Mouse (Mus musculus) forebrain, embryonic 16.5 days (tissue): ENCODE results near the gene C130050O18Rik. TPM values are rescaled to one million over a fixed set of nuclear protein-coding genes. Genes with fewer than 3 reads are reported as not detected.

Experiments used
- ATAC-seq: fragments of 200-750 bp; cut with Nextera tagmentation; 2 replicates; pipeline ENCODE4 v1.8.0; 2017; ENCODE audit warnings: mild to moderate bottlenecking, moderate library complexity
- H3K27ac ChIP-seq: fragments of 300-500 bp; sonication (generic); 2 replicates; pipeline ENCODE4 v1.5.1; 2014; ENCODE audit warnings: low read length, control low read depth
- H3K27me3 ChIP-seq: fragments of 300-500 bp; sonication (generic); replicated peaks from 2 replicates; pipeline ENCODE4 v1.6.1; 2014; ENCODE audit warnings: low read length; ENCODE audit not compliant: control insufficient read depth, insufficient read depth
- H3K36me3 ChIP-seq: fragments of 300-500 bp; sonication (generic); 2 replicates; pipeline ENCODE4 v1.6.1; 2014; ENCODE audit not compliant: control insufficient read depth, insufficient read depth
- H3K4me1 ChIP-seq: fragments of 300-500 bp; sonication (generic); replicated peaks from 2 replicates; pipeline ENCODE4 v1.6.1; 2014; ENCODE audit warnings: low read length; ENCODE audit not compliant: control insufficient read depth, insufficient read depth
- H3K4me2 ChIP-seq: fragments of 300-500 bp; sonication (generic); 2 replicates; pipeline ENCODE4 v1.6.1; 2014; ENCODE audit warnings: mild to moderate bottlenecking, low read length, control low read depth
- H3K4me3 ChIP-seq: fragments of 300-500 bp; sonication (generic); replicated peaks from 2 replicates; pipeline ENCODE4 v1.5.1; 2014; ENCODE audit warnings: mild to moderate bottlenecking, low read length, control low read depth
- H3K9ac ChIP-seq: fragments of 300-500 bp; sonication (generic); replicated peaks from 2 replicates; pipeline ENCODE4 v1.6.1; 2014; ENCODE audit warnings: low read depth, low read length, control low read depth
- H3K9me3 ChIP-seq: fragments of 300-500 bp; sonication (generic); 2 replicates; pipeline ENCODE4 v1.6.1; 2016; ENCODE audit warnings: low read length; ENCODE audit not compliant: control insufficient read depth
- WGBS: fragments of 180-500 bp; shearing (Covaris S2); extraction: QIAGEN DNeasy Blood & Tissue Kit; methylation state at CpG from one replicate; pipeline ENCODE4 v1.1.7; 2014; 5-methylcytosine and 5-hydroxymethylcytosine counted together
- polyA plus RNA-seq: library from polyadenylated mRNA; unstranded; fragments of >200 nt; fragmentation: Nextera tagmentation; extraction: Ambion mirVana; gene quantifications from 2 replicates; pipeline ENCODE4 v1.2.1, GENCODE M21; 2015

Gene C130050O18Rik
- polyA plus RNA-seq, 1 experiment from 2014 or later: 0.37 TPM

DNA sequence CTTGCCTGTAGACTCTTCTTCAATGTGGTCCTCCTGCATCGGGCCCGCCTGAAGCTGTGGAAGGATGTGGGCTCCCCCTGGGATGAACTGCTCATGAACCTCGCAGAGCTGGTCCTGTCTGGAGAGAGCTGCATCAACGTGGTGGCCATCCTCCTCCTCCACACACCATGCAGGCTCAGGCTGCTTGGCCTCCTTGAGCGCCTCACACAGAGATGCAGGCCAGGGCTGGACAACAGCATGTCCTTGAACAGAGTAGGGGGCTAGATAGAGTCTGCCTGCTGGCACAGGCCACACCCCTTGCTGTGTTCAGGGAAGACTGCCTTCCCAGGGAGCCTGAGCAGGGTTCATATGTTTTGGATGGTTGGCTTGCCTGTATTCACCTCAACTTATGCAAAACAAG is 9.9 kb downstream of the C130050O18Rik start:
- H3K9me3 ChIP-seq: no peaks in the 10 kb centered on the region
- WGBS: 95% methylated on average over 5 of the region's 5 CpGs
- H3K4me3 ChIP-seq: no peak overlapping the region
- no peak overlapping the region for H3K4me2 ChIP-seq
- peaks cover 12% of the 10 kb centered on the region for H3K4me1 ChIP-seq
- ATAC-seq: no peak
- no peak overlapping the region for H3K9ac ChIP-seq
- H3K36me3 ChIP-seq: no peaks in the 10 kb centered on the region
- no peaks in the 10 kb centered on the region for H3K27me3 ChIP-seq
- no peak overlapping the region for H3K27ac ChIP-seq

- no peak overlapping the region for H3K4me3 ChIP-seq
- H3K27ac ChIP-seq: no peak overlapping the region
- no peak overlapping the region for H3K4me2 ChIP-seq
- ATAC-seq: no peak
- H3K36me3 ChIP-seq: no peaks in the 10 kb centered on the region
- H3K4me1 ChIP-seq: peaks cover 17% of the 10 kb centered on the region
- H3K9ac ChIP-seq: no peak overlapping the region
- 91% methylated on average over 4 of the region's 4 CpGs for WGBS
- H3K27me3 ChIP-seq: no peaks in the 10 kb centered on the region
- no peaks in the 10 kb centered on the region for H3K9me3 ChIP-seq
These were observed 11.9 kb downstream of the C130050O18Rik start for GRCm38 (mm10) chr5:139416942-139417341.

DNA sequence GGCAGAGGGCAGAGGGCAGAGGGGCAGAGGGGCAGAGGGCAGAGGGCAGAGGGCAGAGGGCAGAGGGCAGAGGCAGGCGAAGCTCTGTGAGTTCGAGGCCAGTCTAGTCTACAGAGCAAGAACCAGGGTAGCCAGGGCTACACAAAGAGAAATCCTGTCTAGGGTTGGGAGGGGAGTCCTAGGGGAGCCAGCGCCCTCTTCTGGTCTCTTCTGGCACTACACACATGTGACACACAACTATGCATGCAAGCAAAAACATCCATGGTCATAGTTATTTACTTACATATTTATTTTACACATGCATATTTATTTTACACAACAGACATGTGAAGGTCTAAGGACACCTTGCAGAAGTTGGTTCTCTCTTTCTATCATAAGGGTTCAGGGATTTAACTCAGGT is 12.4 kb downstream of the C130050O18Rik start:
- H3K4me2 ChIP-seq: no peak overlapping the region
- H3K27me3 ChIP-seq: no peaks in the 10 kb centered on the region
- ATAC-seq: no peak
- H3K4me1 ChIP-seq: peaks cover 23% of the 10 kb centered on the region
- 90% methylated on average over 3 of the region's 3 CpGs for WGBS
- H3K36me3 ChIP-seq: no peaks in the 10 kb centered on the region
- no peak overlapping the region for H3K4me3 ChIP-seq
- no peaks in the 10 kb centered on the region for H3K9me3 ChIP-seq
- no peak overlapping the region for H3K27ac ChIP-seq
- no peak overlapping the region for H3K9ac ChIP-seq

DNA sequence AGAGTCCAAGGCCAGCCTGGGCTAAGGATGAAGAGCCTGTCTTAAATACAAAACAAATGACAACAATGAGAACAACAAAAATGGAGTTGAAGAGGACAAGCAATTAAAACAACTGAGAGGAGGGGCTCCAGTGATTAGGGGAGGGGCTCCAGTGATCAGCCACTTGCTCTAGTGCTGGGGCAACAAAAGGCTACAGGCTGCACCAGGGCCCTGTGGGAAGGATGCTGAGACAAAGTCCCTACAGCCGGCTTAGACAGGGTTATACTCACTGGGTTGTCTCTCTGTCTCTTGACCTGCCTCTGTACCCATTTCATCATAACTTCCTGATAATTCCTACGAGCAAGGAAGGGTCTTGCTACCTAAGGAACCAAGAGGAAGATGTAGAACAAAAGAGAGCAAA is 13.0 kb downstream of the C130050O18Rik start:
- ATAC-seq: no peak
- Histone ChIP-seq H3K4me1 (peaks cover 29% of the 10 kb centered on the region), H3K9me3 (no peaks in the 10 kb centered on the region), H3K27ac (peak overlapping the region; percentile 62), H3K9ac (no peak overlapping the region), H3K27me3 (no peaks in the 10 kb centered on the region), H3K4me2 (no peak overlapping the region), H3K36me3 (no peaks in the 10 kb centered on the region), H3K4me3 (no peak overlapping the region)
- 38% methylated on average over 2 of the region's 2 CpGs for WGBS

DNA sequence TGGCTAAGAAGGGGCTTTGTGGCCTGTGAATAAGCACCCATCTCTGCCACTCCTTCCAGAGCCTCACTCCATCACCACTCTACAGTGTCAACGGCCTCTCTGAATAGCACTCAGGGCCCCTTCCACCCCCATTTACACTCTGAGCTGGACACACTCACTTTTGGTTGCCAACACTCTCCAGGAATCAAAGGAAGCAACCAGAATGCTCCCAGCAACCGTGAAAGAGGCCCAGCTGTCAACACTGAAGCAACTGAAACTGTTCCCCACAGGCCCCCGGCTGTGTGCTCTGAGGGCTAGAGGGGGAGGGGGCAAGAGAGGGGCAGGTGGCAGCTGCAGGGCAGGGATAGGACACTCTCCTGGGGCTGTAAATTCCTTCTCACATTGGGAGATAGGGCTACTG is 13.6 kb downstream of the C130050O18Rik start:
- Histone ChIP-seq H3K9ac (no peak overlapping the region), H3K4me1 (peaks cover 32% of the 10 kb centered on the region), H3K27me3 (no peaks in the 10 kb centered on the region), H3K4me2 (no peak overlapping the region), H3K9me3 (no peaks in the 10 kb centered on the region), H3K36me3 (no peaks in the 10 kb centered on the region), H3K27ac (peak overlapping the region; percentile 62), H3K4me3 (no peak overlapping the region)
- 6% methylated on average over 3 of the region's 3 CpGs for WGBS
- ATAC-seq: peak; percentile 80

DNA sequence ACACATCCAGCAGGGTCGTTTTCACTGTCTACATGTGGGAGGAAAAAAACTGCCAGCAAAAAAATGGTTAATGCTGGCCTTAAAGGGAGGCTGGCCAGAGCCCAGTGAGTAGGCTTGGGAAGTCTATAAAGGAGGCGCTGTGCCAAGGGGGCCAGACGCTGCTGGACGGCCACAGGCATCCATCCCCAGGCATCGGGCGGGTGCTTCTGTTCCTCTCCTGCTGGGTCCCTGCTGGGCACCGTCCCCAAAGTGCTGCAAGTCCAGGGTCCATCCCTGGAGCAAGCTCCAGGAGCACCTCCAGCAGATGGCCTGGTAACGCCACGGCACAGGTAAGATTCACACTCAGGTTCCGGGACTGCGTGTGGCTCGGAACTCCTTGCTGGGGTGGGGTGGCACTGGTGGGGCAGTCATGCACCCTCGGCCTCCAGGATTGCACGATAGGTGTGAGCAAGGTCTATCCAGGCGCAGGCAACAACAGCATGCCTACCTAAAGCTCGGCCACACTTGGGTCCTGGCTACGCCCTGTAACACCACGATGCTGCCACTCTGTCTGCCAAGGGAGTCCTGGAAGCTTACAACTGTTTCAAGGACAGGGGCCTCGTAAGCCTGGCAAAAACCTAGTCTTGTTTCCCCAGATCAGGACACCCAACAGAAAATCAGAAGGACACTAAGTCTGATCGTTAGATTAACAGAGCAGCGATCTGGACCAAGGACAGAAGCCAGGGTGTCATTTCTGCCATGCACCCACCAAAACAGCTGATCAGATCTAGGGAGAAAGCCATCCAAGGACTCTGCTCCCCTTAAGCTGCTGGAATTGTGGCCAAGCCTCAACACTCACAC is 18.2 kb downstream of the C130050O18Rik start, which contains the start of gene Gper1:
Gene Gper1 (plus strand): TSS at position 126 of the 840 bp plus-strand sequence.
- Histone ChIP-seq H3K4me2 (peak within 1 kb of the TSS; percentile 38), H3K36me3 (no peaks in the 10 kb centered on the region), H3K27ac (peak within 1 kb of the TSS; percentile 13; the same call in 1 of the 2 replicates), H3K27me3 (no peaks in the 10 kb centered on the region), H3K9ac (peak within 1 kb of the TSS; percentile 47), H3K4me1 (peaks cover 37% of the 10 kb centered on the region), H3K4me3 (peak within 1 kb of the TSS; percentile 32), H3K9me3 (no peaks in the 10 kb centered on the region)
- WGBS: 23% methylated on average over 21 of the region's 21 CpGs
- ATAC-seq: peak; percentile 68

- H3K4me2 ChIP-seq: no peak overlapping the region
- H3K4me3 ChIP-seq: no peak overlapping the region
- H3K9ac ChIP-seq: no peak overlapping the region
- ATAC-seq: no peak
- peaks cover 41% of the 10 kb centered on the region for H3K4me1 ChIP-seq
- H3K9me3 ChIP-seq: no peaks in the 10 kb centered on the region
- 78% methylated on average over 9 of the region's 9 CpGs for WGBS
- H3K27ac ChIP-seq: no peak overlapping the region
- H3K36me3 ChIP-seq: no peaks in the 10 kb centered on the region
- no peaks in the 10 kb centered on the region for H3K27me3 ChIP-seq
These were observed 20.1 kb downstream of the C130050O18Rik start for GRCm38 (mm10) chr5:139425198-139425597.

DNA sequence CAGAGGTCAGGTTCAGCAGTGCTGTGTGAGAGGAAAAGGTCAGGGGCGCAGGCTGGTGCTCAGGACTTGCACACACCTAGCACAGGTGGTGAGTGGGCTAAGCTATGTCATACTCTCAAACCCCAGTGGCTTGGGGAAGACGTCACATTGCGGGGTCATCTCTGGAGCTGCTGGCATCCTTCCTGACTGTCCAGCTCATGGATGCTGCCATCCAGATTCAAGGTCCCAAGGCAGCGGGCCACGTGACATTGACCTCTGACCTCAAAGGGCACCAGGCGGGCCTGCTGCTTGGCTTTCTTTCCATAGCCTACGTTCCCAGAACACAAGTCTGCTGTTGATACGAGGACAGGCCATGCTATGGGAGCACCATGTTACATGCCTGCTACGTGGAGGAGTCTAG is 21.9 kb downstream of the C130050O18Rik start:
- Histone ChIP-seq H3K9me3 (no peaks in the 10 kb centered on the region), H3K4me3 (no peak overlapping the region), H3K36me3 (no peaks in the 10 kb centered on the region), H3K27me3 (no peaks in the 10 kb centered on the region), H3K27ac (no peak overlapping the region), H3K9ac (no peak overlapping the region), H3K4me2 (no peak overlapping the region), H3K4me1 (peaks cover 52% of the 10 kb centered on the region)
- no peak for ATAC-seq
- 95% methylated on average over 9 of the region's 9 CpGs for WGBS

DNA sequence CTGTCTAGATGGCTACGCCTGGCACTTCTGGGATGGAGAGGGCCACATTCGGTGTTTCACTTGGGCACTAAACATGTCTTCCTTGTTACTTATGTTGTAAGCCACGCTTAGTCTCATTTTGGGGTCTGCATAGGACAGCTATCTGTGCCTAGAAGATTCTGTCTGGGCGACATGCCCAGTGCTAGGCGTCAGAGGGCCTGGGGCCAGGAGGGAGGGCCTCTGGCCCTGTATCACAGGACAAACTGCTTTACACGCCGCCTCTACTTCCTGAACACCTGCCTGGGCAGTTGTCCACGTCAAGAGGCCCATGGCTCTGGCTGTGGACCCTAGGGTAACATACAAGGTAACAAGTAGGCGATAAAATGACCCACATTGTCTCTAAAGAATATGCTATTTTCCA is 22.9 kb downstream of the C130050O18Rik start:
- Histone ChIP-seq H3K4me3 (no peak overlapping the region), H3K4me1 (peaks cover 50% of the 10 kb centered on the region), H3K36me3 (no peaks in the 10 kb centered on the region), H3K27me3 (no peaks in the 10 kb centered on the region), H3K9me3 (no peaks in the 10 kb centered on the region), H3K9ac (no peak overlapping the region), H3K27ac (no peak overlapping the region), H3K4me2 (no peak overlapping the region)
- ATAC-seq: no peak
- 57% methylated on average over 9 of the region's 9 CpGs for WGBS
